In the genomic region with DNA sequence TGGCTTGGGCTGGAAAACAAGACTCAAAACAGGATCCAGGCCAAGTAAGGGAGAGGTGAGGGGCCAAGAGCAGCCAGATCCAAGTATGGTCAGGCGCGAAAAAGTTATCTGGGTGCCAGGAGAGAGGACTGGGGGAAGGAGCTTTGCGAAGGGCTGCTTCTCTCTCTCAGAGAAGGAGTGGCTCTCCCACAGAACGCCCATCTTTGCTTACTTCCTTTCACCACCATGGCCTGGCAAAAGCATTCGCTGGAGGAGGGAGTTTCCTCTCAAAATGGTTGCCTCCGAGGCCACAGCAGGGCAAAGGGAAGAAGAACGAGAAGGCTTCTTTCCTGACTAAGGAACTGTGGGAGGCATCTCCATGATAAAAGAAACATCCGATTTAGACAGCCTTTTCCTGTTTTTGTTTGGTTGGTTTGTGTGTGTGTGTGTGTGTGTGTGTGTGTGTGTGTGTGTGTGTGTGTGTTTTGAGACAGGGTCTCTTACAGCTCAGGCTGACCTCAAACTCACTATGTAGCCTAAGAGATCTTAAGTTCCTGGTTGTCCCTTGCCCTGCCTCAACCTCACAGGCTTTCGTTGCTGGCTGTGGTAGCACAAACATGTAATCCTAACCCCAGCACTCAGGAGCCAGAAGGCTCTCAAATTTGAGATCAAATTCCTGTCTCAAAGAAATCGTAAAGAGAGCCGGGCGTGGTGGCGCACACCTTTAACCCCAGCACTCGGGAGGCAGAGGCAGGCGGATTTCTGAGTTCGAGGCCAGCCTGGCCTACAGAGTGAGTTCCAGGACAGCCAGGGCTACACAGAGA, we compare ENCODE assay signal across 9 mouse cellular contexts. TPM values are rescaled to one million over a fixed set of nuclear protein-coding genes. Genes with fewer than 3 reads are reported as not detected.
DNase-seq lines count a peak whose midpoint lies in the region; ATAC-seq lines count a peak whose summit lies in the region.
"Had no signal": no experiment of that assay in that cellular context is flagged by ENCODE, and none has a peak within 500 bp of the region (broad histone marks: within the 10 kb centered on the region; RNA-seq: fewer than 3 reads in every experiment).

No protein-coding gene starts in this region.

- H3K36me3 ChIP-seq in lung, embryonic 15.5 days, result no peaks in the 10 kb centered on the region

- H3K4me2 ChIP-seq in lung, embryonic 15.5 days, result no peak overlapping the region

- H3K4me1 ChIP-seq in lung, embryonic 15.5 days, result peaks cover 34% of the 10 kb centered on the region

- no peaks in the 10 kb centered on the region for H3K9me3 ChIP-seq in lung, embryonic 15.5 days
- H3K9me3 ChIP-seq: megakaryocyte, embryonic 14.5 days had no signal

- intact Hi-C loops in heart, postnatal 36 days (cut with DNase I), result no loop called here

- ATAC-seq in lung, embryonic 15.5 days (ENCODE audit: borderline replicate concordance, extremely low read depth, low FRiP score, low TSS enrichment), result no peak

- DNase-seq in ES-CJ7 (ENCODE audit: low read depth, low spot score) (peak; percentile 60), adipocyte (ENCODE audit: low spot score) (peak; percentile 30)
- peak; percentile 65 to 75 for DNase-seq in heart, postnatal 36 days
- DNase-seq in embryo, embryonic 11 days, result no peak
- no peak for DNase-seq in frontal cortex, postnatal 36 days (ENCODE audit: low spot score in 2 of 2)
- DNase-seq in B cell, adult 2 months, result no peak
- DNase-seq: adrenal gland, adult 8-10 months had no signal

- no peak overlapping the region for H3K9ac ChIP-seq in lung, embryonic 15.5 days

- peak overlapping the region; percentile 52; the same call in 1 of the 2 replicates for H3K27ac ChIP-seq in lung, embryonic 15.5 days

- no peaks in the 10 kb centered on the region for H3K27me3 ChIP-seq in lung, embryonic 15.5 days

- 70% methylated on average over 16 of the region's 16 CpGs for WGBS in lung, embryonic 15.5 days

- no peak overlapping the region for H3K4me3 ChIP-seq in lung, embryonic 15.5 days
- H3K4me3 ChIP-seq: megakaryocyte, embryonic 14.5 days had no signal

RNA-seq across cellular contexts. Expression of gene Gm16253, which starts 4.7 kb away (rescaled TPM):
- 1 to 10 TPM in 1 of 2 experiments, under 1 TPM in 1; 0.89 to 2.8 TPM for total RNA-seq in heart, postnatal 36 days (2021)
- polyA plus RNA-seq in lung, embryonic 15.5 days (2015; fragmentation: Nextera tagmentation; extraction: Ambion mirVana), result 1.1 and 1.3 TPM in 2 replicates
- total RNA-seq: adrenal gland, adult 8-10 months had no signal

RNA-seq across cellular contexts. Expression of gene Txnip, which starts 14.3 kb away (rescaled TPM):
- total RNA-seq in heart, postnatal 36 days (2021), result 1,000 to 10,000 TPM in 1 of 2 experiments, 100 to 1,000 TPM in 1; 646 to 1,158 TPM
- polyA plus RNA-seq in lung, embryonic 15.5 days (2015; fragmentation: Nextera tagmentation; extraction: Ambion mirVana), result 129 and 141 TPM in 2 replicates

RNA-seq across cellular contexts. Expression of gene Polr3gl, which starts 21.9 kb away (rescaled TPM):
- total RNA-seq in heart, postnatal 36 days (2021), result 10 to 100 TPM; 30.3 to 33.0 TPM
- polyA plus RNA-seq in lung, embryonic 15.5 days (2015; fragmentation: Nextera tagmentation; extraction: Ambion mirVana), result 38.3 and 39.8 TPM in 2 replicates

RNA-seq across cellular contexts. Expression of gene Ankrd34a, which starts 24.3 kb away (rescaled TPM):
- 1 to 10 TPM; 1.3 to 2.2 TPM for total RNA-seq in heart, postnatal 36 days (2021)
- 1.8 and 2.2 TPM in 2 replicates for polyA plus RNA-seq in lung, embryonic 15.5 days (2015; fragmentation: Nextera tagmentation; extraction: Ambion mirVana)

RNA-seq across cellular contexts. Expression of gene Lix1l, which starts 28.9 kb away (rescaled TPM):
- total RNA-seq in heart, postnatal 36 days (2021), result 10 to 100 TPM; 27.6 to 32.1 TPM
- 6.9 and 7.9 TPM in 2 replicates for polyA plus RNA-seq in lung, embryonic 15.5 days (2015; fragmentation: Nextera tagmentation; extraction: Ambion mirVana)

Comparison
In these comparisons a context has a peak if more than half of its experiments do, and no peak if none do; other contexts are left out.
1. DNase-seq: peak in ES-CJ7 (single experiment), adipocyte (single experiment) and heart, postnatal 36 days (2 of 2); none in embryo, embryonic 11 days (single experiment), frontal cortex, postnatal 36 days (0 of 2) and B cell, adult 2 months (0 of 2).